Mouse (Mus musculus): ENCODE data around the gene Aspscr1. TPM values are rescaled to one million over a fixed set of nuclear protein-coding genes. Genes with fewer than 3 reads are reported as not detected.
"Not testable (repeated sequence)": the region's sequence is repeated elsewhere in the genome, so short reads cannot be mapped to it uniquely, and the experiment has no call there.

The Aspscr1 gene
- total RNA-seq, 2 experiments from 2014 or later, result 79.1 TPM

DNA sequence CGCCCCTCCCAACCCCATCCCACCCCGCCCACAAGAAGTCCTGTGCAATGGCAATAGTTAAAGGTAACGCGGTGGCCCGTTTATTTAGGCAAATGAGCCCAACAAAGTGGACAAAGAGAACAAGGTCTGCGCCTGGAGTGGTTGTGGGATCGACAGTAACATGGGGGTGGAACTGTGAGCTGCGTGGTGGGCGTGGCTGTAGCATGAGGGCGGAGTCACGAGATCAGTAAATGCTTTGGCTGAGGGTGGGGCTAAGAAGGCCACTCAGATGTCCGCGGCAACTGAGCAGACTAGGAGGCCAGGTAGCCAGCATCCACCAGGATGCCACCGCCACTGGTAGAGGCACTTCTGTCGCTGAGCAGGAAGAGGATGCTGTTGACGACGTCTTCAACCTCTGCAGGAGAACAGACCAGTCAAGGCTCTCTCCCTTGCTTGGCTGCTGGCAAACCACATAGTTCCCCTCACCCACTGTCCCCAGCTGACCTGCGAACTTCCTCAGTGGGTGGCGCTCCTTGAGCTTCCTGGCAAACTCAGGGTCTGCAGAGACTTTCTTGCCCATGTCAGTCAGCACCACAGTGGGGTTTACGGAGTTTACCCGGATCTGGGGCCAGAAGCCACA, 56.8 kb downstream of the Aspscr1 start:
- intact Hi-C loops (cut with DNase I), result not testable (repeated sequence)

DNA sequence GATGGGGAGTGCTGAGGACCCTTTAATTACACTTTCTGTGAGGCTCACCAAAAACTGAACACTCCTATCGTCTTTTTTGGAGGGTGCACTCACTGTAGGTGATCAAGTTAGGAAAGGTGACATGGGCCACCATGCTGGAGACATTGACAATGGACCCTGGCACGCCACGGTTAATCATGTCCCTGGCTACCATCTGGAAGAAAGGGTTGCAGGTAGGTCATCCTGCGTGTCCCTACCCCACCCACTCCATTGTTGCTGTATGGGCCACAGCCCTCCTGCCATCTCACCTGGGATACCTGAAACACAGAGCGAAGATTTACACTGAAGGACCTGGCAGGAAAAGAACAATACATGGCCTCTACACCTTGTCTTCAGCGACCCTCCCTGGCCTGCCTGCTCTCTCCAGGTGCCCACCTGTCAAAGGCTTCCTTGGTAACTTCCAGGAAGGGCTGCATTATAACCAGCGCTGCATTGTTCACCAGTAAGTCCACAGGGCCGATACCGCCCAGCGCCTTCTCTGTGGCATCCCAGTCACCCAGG, 57.6 kb downstream of the Aspscr1 start:
- intact Hi-C loops (cut with DNase I), result no loop called here

More for the DNA sequence above, 56.8 kb downstream of the Aspscr1 start:
- DNase-seq, result not testable (repeated sequence)

DNA sequence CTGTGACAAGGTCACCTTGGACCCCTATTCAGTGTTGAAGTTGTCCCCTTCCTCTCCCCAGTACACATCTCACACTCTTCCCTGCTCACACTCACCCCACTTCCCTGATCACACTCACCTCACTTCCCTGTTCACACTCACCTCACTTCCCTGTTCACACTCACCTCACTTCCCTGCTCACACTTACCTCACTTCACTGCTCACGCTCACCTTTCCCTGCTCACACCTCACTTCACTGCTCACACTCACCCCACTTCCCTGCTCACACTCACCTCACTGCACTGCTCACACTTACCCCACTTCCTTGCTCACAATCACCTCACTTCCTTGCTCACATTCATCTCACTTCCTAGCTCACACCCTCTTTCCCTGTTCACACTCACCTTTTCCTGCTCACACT, 58.6 kb downstream of the Aspscr1 start:
- no peak for DNase-seq
- intact Hi-C loops (cut with DNase I), result no loop called here

More for the DNA sequence above, 57.6 kb downstream of the Aspscr1 start:
- DNase-seq, result no peak

- intact Hi-C loops (cut with DNase I), result no loop called here
- no peak for DNase-seq
These were observed 59.3 kb downstream of the Aspscr1 start, which contains the start of gene Cbr2 for GRCm38 (mm10) chr11:120731858-120732680. Cbr2 (minus strand) TSS chr11:120732114.

DNA sequence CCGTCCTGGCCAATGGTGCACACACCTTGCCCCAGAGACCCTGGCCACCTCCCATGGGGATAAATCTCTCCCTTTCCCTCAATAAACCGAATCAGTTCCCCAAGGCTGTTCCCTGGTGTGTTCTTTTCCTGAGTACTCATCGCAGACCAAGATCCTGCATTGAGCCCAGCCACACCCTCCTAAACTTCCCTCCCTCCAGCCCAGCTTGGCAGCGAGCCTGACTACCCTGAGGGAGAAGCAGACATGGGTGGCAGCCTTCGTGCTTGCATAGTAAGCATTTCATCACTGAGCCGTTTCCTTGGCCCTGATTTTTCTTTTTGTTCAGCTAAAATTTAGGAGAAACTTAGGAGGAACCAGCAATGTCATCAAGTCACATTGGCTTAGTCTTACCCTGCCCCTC, 60.7 kb downstream of the Aspscr1 start:
- intact Hi-C loops (cut with DNase I), result no loop called here
- no peak for DNase-seq

- intact Hi-C loops (cut with DNase I), result no loop called here
- no peak for DNase-seq
These were observed 63.7 kb downstream of the Aspscr1 start for GRCm38 (mm10) chr11:120736424-120736823.

- DNase-seq, result no peak
- intact Hi-C loops (cut with DNase I), result no loop called here
These were observed 68.2 kb downstream of the Aspscr1 start for GRCm38 (mm10) chr11:120740981-120741380.

DNA sequence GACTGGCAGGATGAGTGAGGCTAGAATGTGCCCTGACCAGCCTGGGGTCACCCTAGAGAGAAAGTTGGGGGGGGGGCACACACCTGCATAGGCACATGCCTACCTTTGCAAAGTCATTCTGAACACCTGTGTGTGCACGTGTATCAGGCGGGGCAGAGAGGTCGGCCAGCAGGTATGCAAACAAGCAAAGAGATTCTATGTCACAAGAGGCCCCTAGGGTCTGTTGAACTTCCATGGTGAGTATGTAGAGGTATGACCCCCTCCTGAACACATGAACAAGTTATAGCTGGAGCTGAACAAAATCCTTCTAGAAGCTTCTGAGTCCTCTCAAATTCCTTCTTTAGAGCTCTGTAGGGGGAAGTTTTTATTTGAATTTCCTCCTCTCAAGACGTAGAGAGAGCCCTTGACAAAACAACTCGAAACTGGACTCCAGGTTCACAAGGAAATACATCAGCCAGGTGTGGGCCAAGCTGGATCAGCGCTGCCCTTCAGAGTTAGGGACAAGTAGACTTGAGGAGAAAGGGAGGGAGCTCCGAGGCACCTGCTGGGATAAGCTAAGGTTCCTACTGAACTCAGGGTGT, 71.4 kb downstream of the Aspscr1 start:
- intact Hi-C loops (cut with DNase I), result no loop called here
- DNase-seq, result no peak

DNA sequence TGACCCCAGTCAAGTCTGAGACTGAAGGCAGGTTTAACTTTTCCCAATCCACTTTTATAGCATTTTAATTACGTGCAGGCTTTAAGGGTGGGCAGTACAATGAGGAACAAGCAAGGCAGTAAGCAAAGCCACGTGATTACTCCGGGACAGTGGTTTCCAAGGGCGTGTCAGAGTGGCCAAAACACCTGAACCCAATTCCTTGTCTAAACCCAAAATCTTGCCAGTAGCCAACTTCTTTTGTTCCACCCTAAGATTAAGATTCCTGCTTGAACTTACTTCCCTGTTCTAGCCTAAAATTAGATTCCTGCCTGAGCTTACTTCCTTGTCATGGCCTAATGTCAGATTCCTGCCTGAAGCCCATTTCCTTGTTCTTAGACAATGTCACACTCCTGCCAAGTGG, 75.2 kb downstream of the Aspscr1 start:
- intact Hi-C loops (cut with DNase I), result no loop called here
- DNase-seq, result no peak

DNA sequence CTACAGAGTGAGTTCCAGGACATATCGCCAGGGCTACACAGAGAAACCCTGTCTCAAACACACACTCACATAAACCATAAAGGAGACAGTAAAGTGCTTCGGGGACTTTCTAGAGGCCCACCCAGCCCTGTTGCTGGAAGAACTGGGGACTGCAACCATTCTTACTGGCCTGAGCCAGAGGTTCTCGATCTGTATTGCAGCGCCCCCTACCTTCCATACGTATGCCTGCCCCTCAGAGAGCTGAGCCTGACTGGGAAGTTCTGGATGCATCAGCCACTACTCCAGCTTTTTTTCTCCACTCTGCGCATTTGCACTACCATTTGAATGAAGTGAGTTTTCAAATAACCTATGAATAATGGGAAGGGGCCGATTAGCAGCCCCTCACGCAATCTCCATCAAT, 76.7 kb downstream of the Aspscr1 start:
- intact Hi-C loops (cut with DNase I), result no loop called here
- no peak for DNase-seq

DNA sequence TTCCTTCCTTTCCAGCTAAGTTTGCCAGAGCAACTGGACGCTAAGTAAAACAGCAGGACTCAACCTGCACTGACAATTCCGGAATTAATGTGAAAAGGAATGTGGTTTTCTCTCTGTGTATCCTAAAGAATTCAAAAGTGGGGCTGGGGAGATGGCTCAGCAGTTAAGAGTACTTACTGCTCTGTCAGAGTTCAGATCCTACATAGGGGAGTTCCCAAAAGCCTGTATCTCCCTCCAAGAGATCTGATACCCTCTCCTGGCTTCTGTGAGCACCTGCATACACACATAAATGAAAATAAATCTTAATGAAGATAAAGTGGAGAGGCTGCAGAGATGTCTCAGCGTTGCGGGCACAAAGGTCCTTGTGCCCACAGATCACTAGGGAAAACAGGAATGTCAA, 78.8 kb downstream of the Aspscr1 start:
- intact Hi-C loops (cut with DNase I), result no loop called here

More for the DNA sequence above, 78.8 kb downstream of the Aspscr1 start:
- no peak for DNase-seq

Small RNAs within 50 kb of the gene (microRNA-seq; reads per million reads assigned to microRNA genes)
- gene Mir6936, result not detected

Other genes with a start within 250 kb of the Aspscr1 start
- 10 to 100 TPM; 63.8 to 66.2 TPM for gene Nploc4, start 235.3 kb upstream of the Aspscr1 start, total RNA-seq (2021)
- 10 to 100 TPM in 1 of 2 experiments, under 1 TPM in 1; 0.77 to 13.3 TPM for gene Tspan10, start 230.3 kb upstream of the Aspscr1 start, total RNA-seq (2021)
- gene Pde6g, start 219.5 kb upstream of the Aspscr1 start, total RNA-seq (2021), result under 1 TPM; 0.22 to 0.32 TPM
- 1 to 10 TPM; 7.9 to 9.6 TPM for gene Oxld1, start 214.9 kb upstream of the Aspscr1 start, total RNA-seq (2021)
- 10 to 100 TPM; 21.2 to 24.6 TPM for gene Ccdc137, start 214.9 kb upstream of the Aspscr1 start, total RNA-seq (2021)
- 10 to 100 TPM; 43.9 to 46.0 TPM for gene Arl16, start 205.4 kb upstream of the Aspscr1 start, total RNA-seq (2021)
- 10 to 100 TPM; 74.4 to 74.5 TPM for gene Mrpl12, start 188.4 kb upstream of the Aspscr1 start, total RNA-seq (2021)
- gene Slc25a10, start 181.1 kb upstream of the Aspscr1 start, total RNA-seq (2021), result 10 to 100 TPM; 27.2 to 27.6 TPM
- gene Gcgr, start 142.3 kb upstream of the Aspscr1 start, total RNA-seq (2021), result under 1 TPM in 1 of 2 experiments, not detected in 1; 0.18 TPM
- gene Mcrip1, start 123.2 kb upstream of the Aspscr1 start, total RNA-seq (2021), result 100 to 1,000 TPM; 105 to 113 TPM
- gene Ppp1r27, start 121.8 kb upstream of the Aspscr1 start, total RNA-seq (2021), result not detected
- gene P4hb, start 99.7 kb upstream of the Aspscr1 start, total RNA-seq (2021), result 100 to 1,000 TPM; 187 to 203 TPM
- gene Arhgdia, start 91.3 kb upstream of the Aspscr1 start, total RNA-seq (2021), result 100 to 1,000 TPM; 351 to 368 TPM
- 100 to 1,000 TPM; 111 to 113 TPM for gene Alyref, start 74.6 kb upstream of the Aspscr1 start, total RNA-seq (2021)
- gene Anapc11, start 74.6 kb upstream of the Aspscr1 start, total RNA-seq (2021), result 100 to 1,000 TPM; 113 to 115 TPM
- 1 to 10 TPM in 1 of 2 experiments, not detected in 1; 1.4 TPM for gene Npb, start 64.5 kb upstream of the Aspscr1 start, total RNA-seq (2021)
- 100 to 1,000 TPM; 144 to 168 TPM for gene Pcyt2, start 55.0 kb upstream of the Aspscr1 start, total RNA-seq (2021)
- gene Sirt7, start 47.7 kb upstream of the Aspscr1 start, total RNA-seq (2021), result 10 to 100 TPM; 37.5 to 38.0 TPM
- 10 to 100 TPM; 83.3 to 85.8 TPM for gene Mafg, start 39.4 kb upstream of the Aspscr1 start, total RNA-seq (2021)
- gene Pycr1, start 29.2 kb upstream of the Aspscr1 start, total RNA-seq (2021), result 1 to 10 TPM; 6.1 to 8.3 TPM
- 1 to 10 TPM; 1.0 to 2.9 TPM for gene Myadml2, start 24.8 kb upstream of the Aspscr1 start, total RNA-seq (2021)
- gene Notum, start 11.8 kb upstream of the Aspscr1 start, total RNA-seq (2021), result 1 to 10 TPM; 4.7 to 7.8 TPM
- gene Cenpx, start 40.8 kb downstream of the Aspscr1 start, total RNA-seq (2021), result 10 to 100 TPM; 31.2 to 35.1 TPM
- gene Lrrc45, start 41.0 kb downstream of the Aspscr1 start, total RNA-seq (2021), result 10 to 100 TPM; 76.4 to 78.9 TPM
- 100 to 1,000 TPM; 505 to 551 TPM for gene Rac3, start 48.5 kb downstream of the Aspscr1 start, total RNA-seq (2021)
- gene Dcxr, start 54.3 kb downstream of the Aspscr1 start, total RNA-seq (2021), result 1 to 10 TPM; 2.5 to 3.2 TPM
- 1 to 10 TPM; 2.9 to 3.0 TPM for gene Cbr2, start 59.1 kb downstream of the Aspscr1 start, total RNA-seq (2021)
- 10 to 100 TPM; 29.6 to 85.6 TPM for gene Hmga1b, start 89.8 kb downstream of the Aspscr1 start, total RNA-seq (2021)
- gene Rfng, start 111.2 kb downstream of the Aspscr1 start, total RNA-seq (2021), result 10 to 100 TPM; 82.1 to 87.1 TPM
- gene Gps1, start 111.3 kb downstream of the Aspscr1 start, total RNA-seq (2021), result 100 to 1,000 TPM; 142 to 154 TPM
- 10 to 100 TPM; 40.2 to 45.5 TPM for gene Dus1l, start 123.4 kb downstream of the Aspscr1 start, total RNA-seq (2021)
- gene Fasn, start 151.6 kb downstream of the Aspscr1 start, total RNA-seq (2021), result 100 to 1,000 TPM; 448 to 457 TPM